Mouse (Mus musculus) mature B cell (primary cell): ENCODE measurements around the gene Slc9a3r2.

Experiments used
- in situ Hi-C: fragments of 300-500 bp; cut with MboI; formaldehyde crosslinking; loops from 2 replicates; pipeline ENCODE4 v1.14.3; 2019

Gene Slc9a3r2

GRCm38 (mm10) chr17:24595126-24596072, 54.7 kb downstream of the Slc9a3r2 start:
- in situ Hi-C loops: no loop called here

- in situ Hi-C loops: no loop called here
Measured at GRCm38 (mm10) chr17:24593992-24594890, 55.9 kb downstream of the Slc9a3r2 start.

- in situ Hi-C loops: no loop called here
Measured at GRCm38 (mm10) chr17:24593248-24593647, 56.9 kb downstream of the Slc9a3r2 start.

GRCm38 (mm10) chr17:24591695-24592094, 58.4 kb downstream of the Slc9a3r2 start:
- in situ Hi-C loops: no loop called here

GRCm38 (mm10) chr17:24590943-24591342, 59.2 kb downstream of the Slc9a3r2 start:
- in situ Hi-C loops: no loop called here
